Comparison of ENCODE assay signal across 20 mouse cellular contexts in the genomic region with DNA sequence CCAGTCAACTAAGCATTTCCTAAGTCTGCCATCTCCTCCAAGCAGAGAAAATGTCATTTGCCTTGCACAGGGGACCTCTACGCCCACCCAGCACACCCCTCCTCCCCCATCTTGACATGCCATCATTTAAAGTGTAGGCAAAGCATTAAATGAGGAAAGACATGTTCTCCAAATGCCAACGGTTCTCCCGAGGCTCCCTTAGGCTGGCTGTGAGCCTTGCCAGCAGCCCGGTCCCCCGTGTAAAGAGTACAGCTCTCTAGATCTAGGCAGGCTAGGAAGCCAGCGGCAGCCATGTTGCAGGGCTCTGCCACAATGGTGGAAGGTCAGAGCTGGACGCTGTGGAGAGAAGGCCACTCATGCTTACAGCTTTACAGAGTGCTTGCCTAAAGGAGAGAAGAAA. TPM values are rescaled to one million over a fixed set of nuclear protein-coding genes. Genes with fewer than 3 reads are reported as not detected.
DNase-seq lines count a peak whose midpoint lies in the region; ATAC-seq and TF ChIP-seq lines count a peak whose summit lies in the region.
"Had no signal": no experiment of that assay in that cellular context is flagged by ENCODE, and none has a peak within 500 bp of the region (broad histone marks: within the 10 kb centered on the region; RNA-seq: fewer than 3 reads in every experiment).

No protein-coding gene starts in this region.

- no peak overlapping the region for H3K4me3 ChIP-seq in hindbrain, embryonic 15.5 days
- H3K4me3 ChIP-seq in hindbrain, embryonic 12.5 days, result no peak overlapping the region
- H3K4me3 ChIP-seq in midbrain, embryonic 15.5 days, result no peak overlapping the region
- H3K4me3 ChIP-seq: embryonic facial prominence, embryonic 13.5 days; heart, embryonic 15.5 days; liver, embryonic 13.5 days; neural tube, embryonic 12.5 days had no signal

- peaks cover 17% of the 10 kb centered on the region for H3K4me1 ChIP-seq in hindbrain, embryonic 15.5 days (replicated peaks)
- peaks cover 7% of the 10 kb centered on the region; the same call in 1 of the 2 replicates for H3K4me1 ChIP-seq in hindbrain, embryonic 12.5 days
- H3K4me1 ChIP-seq in midbrain, embryonic 15.5 days, result peaks cover 8% of the 10 kb centered on the region; the same call in 1 of the 2 replicates
- H3K4me1 ChIP-seq: embryonic facial prominence, embryonic 13.5 days; heart, embryonic 15.5 days; liver, embryonic 13.5 days; neural tube, embryonic 12.5 days had no signal

- TF ChIP-seq CTCF in brain, embryonic 14.5 days (IDR thresholded peaks at IDR 0.05; ENCODE audit: borderline replicate concordance, extremely low read depth, insufficient read depth, insufficient read length), result no peak

- intact Hi-C loops in left cerebral cortex, postnatal 14 days (cut with DNase I), result loop anchor here (2.0 kb wide), 1 partner anchor 141 kb away; no protein-coding TSS in a partner anchor

- peak; percentile 25; the same call in 1 of the 2 replicates for ATAC-seq in hindbrain, embryonic 15.5 days (ENCODE audit: low FRiP score, low read depth)
- ATAC-seq in hindbrain, embryonic 12.5 days (ENCODE audit: low FRiP score), result no peak
- ATAC-seq in midbrain, embryonic 15.5 days (replicated peaks), result no peak
- ATAC-seq: lung, postnatal 0 days had no signal

- H3K9ac ChIP-seq in hindbrain, embryonic 15.5 days, result no peak overlapping the region
- no peak overlapping the region for H3K9ac ChIP-seq in hindbrain, embryonic 12.5 days
- H3K9ac ChIP-seq in midbrain, embryonic 15.5 days, result no peak overlapping the region
- H3K9ac ChIP-seq: embryonic facial prominence, embryonic 13.5 days; heart, embryonic 15.5 days; liver, embryonic 13.5 days; neural tube, embryonic 12.5 days had no signal

- no peaks in the 10 kb centered on the region for H3K36me3 ChIP-seq in hindbrain, embryonic 15.5 days
- H3K36me3 ChIP-seq in hindbrain, embryonic 12.5 days, result no peaks in the 10 kb centered on the region
- no peaks in the 10 kb centered on the region for H3K36me3 ChIP-seq in midbrain, embryonic 15.5 days (replicated peaks)
- H3K36me3 ChIP-seq: embryonic facial prominence, embryonic 13.5 days; heart, embryonic 15.5 days; liver, embryonic 13.5 days; neural tube, embryonic 12.5 days had no signal

- no peak overlapping the region for H3K4me2 ChIP-seq in hindbrain, embryonic 15.5 days
- no peak overlapping the region for H3K4me2 ChIP-seq in hindbrain, embryonic 12.5 days (replicated peaks)
- H3K4me2 ChIP-seq in midbrain, embryonic 15.5 days, result no peak overlapping the region
- H3K4me2 ChIP-seq: embryonic facial prominence, embryonic 13.5 days; heart, embryonic 15.5 days; liver, embryonic 13.5 days; neural tube, embryonic 12.5 days had no signal

- DNase-seq in brain, embryonic 14.5 days (ENCODE audit: low read depth), result peak; percentile 62
- DNase-seq in cerebellum, postnatal 10 days, result peak; percentile 72
- DNase-seq in frontal cortex, postnatal 36 days (ENCODE audit: low spot score in 2 of 2), result no peak
- DNase-seq in left cerebral cortex, postnatal 14 days (ENCODE audit: low spot score in 2 of 2), result no peak
- DNase-seq: adrenal gland, postnatal 36 days; heart, adult 11 months; kidney, adult 9 months; liver, embryonic 13.5 days; right cerebral cortex, postnatal 14 days; thymus, adult 2 months had no signal

- H3K27me3 ChIP-seq in hindbrain, embryonic 15.5 days, result no peaks in the 10 kb centered on the region
- peaks cover 3% of the 10 kb centered on the region; the same call in 1 of the 2 replicates for H3K27me3 ChIP-seq in hindbrain, embryonic 12.5 days
- no peaks in the 10 kb centered on the region for H3K27me3 ChIP-seq in midbrain, embryonic 15.5 days (replicated peaks)
- H3K27me3 ChIP-seq: liver, embryonic 13.5 days; neural tube, embryonic 12.5 days had no signal

- no peak for TF ChIP-seq POLR2A in brain, embryonic 14.5 days (IDR thresholded peaks at IDR 0.05; ENCODE audit: borderline replicate concordance, extremely low read depth, insufficient read depth, insufficient read length, poor library complexity, severe bottlenecking)

- WGBS in hindbrain, embryonic 15.5 days, result 43% methylated on average over 7 of the region's 7 CpGs
- WGBS in hindbrain, embryonic 12.5 days, result 78% methylated on average over 7 of the region's 7 CpGs
- WGBS in midbrain, embryonic 15.5 days, result 61% methylated on average over 7 of the region's 7 CpGs

- peak overlapping the region; percentile 66 for H3K27ac ChIP-seq in hindbrain, embryonic 15.5 days (replicated peaks)
- no peak overlapping the region for H3K27ac ChIP-seq in hindbrain, embryonic 12.5 days
- peak overlapping the region; percentile 57; the same call in 1 of the 2 replicates for H3K27ac ChIP-seq in midbrain, embryonic 15.5 days
- H3K27ac ChIP-seq: embryonic facial prominence, embryonic 13.5 days; heart, embryonic 15.5 days; liver, embryonic 13.5 days; neural tube, embryonic 12.5 days had no signal

- no peaks in the 10 kb centered on the region for H3K9me3 ChIP-seq in hindbrain, embryonic 15.5 days
- H3K9me3 ChIP-seq in hindbrain, embryonic 12.5 days (replicated peaks), result no peaks in the 10 kb centered on the region
- H3K9me3 ChIP-seq in midbrain, embryonic 15.5 days, result no peaks in the 10 kb centered on the region
- H3K9me3 ChIP-seq: embryonic facial prominence, embryonic 13.5 days; heart, embryonic 15.5 days; liver, embryonic 13.5 days; neural tube, embryonic 12.5 days had no signal

RNA-seq across cellular contexts. Expression of gene Pla2g2c, which starts 14.6 kb away (rescaled TPM):
- polyA plus RNA-seq in hindbrain, embryonic 15.5 days (2015; fragmentation: Nextera tagmentation; extraction: Ambion mirVana), result 0.51 and 0.54 TPM in 2 replicates
- polyA plus RNA-seq in hindbrain, embryonic 12.5 days (2016; fragmentation: Nextera tagmentation; extraction: Ambion mirVana), result 0.46 and 0.64 TPM in 2 replicates
- polyA plus RNA-seq in brain, embryonic 14.5 days (2012; rRNA removed), result 0.24 and 0.63 TPM in 2 replicates
- polyA plus RNA-seq in midbrain, embryonic 15.5 days (2015; fragmentation: Nextera tagmentation; extraction: Ambion mirVana), result 0.74 and 1.1 TPM in 2 replicates
- under 1 TPM in 1 of 2 experiments, not detected in 1; 0.22 TPM for total RNA-seq in left cerebral cortex, postnatal 14 days (2021)
- total RNA-seq: common myeloid progenitor, adult 5-6 weeks; MEL had no signal
- polyA plus RNA-seq: liver, embryonic 13.5 days; thymus, adult 2 months had no signal

RNA-seq across cellular contexts. Expression of gene Ubxn10, which starts 27.0 kb away (rescaled TPM):
- polyA plus RNA-seq in hindbrain, embryonic 15.5 days (2015; fragmentation: Nextera tagmentation; extraction: Ambion mirVana), result 3.7 and 4.3 TPM in 2 replicates
- polyA plus RNA-seq in hindbrain, embryonic 12.5 days (2016; fragmentation: Nextera tagmentation; extraction: Ambion mirVana), result 3.8 and 4.5 TPM in 2 replicates
- polyA plus RNA-seq in brain, embryonic 14.5 days (2012; rRNA removed), result 3.8 and 5.3 TPM in 2 replicates
- 4.3 and 4.7 TPM in 2 replicates for polyA plus RNA-seq in midbrain, embryonic 15.5 days (2015; fragmentation: Nextera tagmentation; extraction: Ambion mirVana)
- under 1 TPM; 0.88 to 0.99 TPM for total RNA-seq in left cerebral cortex, postnatal 14 days (2021)
- total RNA-seq: common myeloid progenitor, adult 5-6 weeks; MEL had no signal

RNA-seq across cellular contexts. Expression of gene Pla2g2f, which starts 47.5 kb away (rescaled TPM):
- polyA plus RNA-seq in hindbrain, embryonic 15.5 days (2015; fragmentation: Nextera tagmentation; extraction: Ambion mirVana), result 0.09 TPM in 1 of 2 replicates, not detected in the other
- 0.14 TPM in 1 of 2 replicates, not detected in the other for polyA plus RNA-seq in hindbrain, embryonic 12.5 days (2016; fragmentation: Nextera tagmentation; extraction: Ambion mirVana)
- 0.16 and 1.2 TPM in 2 replicates for polyA plus RNA-seq in brain, embryonic 14.5 days (2012; rRNA removed)
- 0.06 and 0.13 TPM in 2 replicates for polyA plus RNA-seq in midbrain, embryonic 15.5 days (2015; fragmentation: Nextera tagmentation; extraction: Ambion mirVana)
- total RNA-seq in left cerebral cortex, postnatal 14 days (2021), result under 1 TPM; 0.21 to 0.29 TPM
- total RNA-seq: common myeloid progenitor, adult 5-6 weeks; left cerebral cortex, postnatal 36 days; MEL had no signal
- polyA plus RNA-seq: liver, embryonic 13.5 days; lung, postnatal 0 days had no signal

Comparison
In these comparisons a context has a peak if more than half of its experiments do, and no peak if none do; other contexts are left out.
1. DNase-seq: peak in brain, embryonic 14.5 days (single experiment) and cerebellum, postnatal 10 days (2 of 2); none in frontal cortex, postnatal 36 days (0 of 2) and left cerebral cortex, postnatal 14 days (0 of 2).